Mouse (Mus musculus) bone marrow macrophage, adult 2 months (primary cell): Measurements from ENCODE around the gene Myo16.

ENCODE experiments used
- CTCF ChIP-seq: IDR thresholded peaks from 2 replicates; pipeline ENCODE4 v1.5.1; 2012; ENCODE audit warnings: low read depth, mild to moderate bottlenecking, low read length, moderate library complexity
- POLR2A ChIP-seq: IDR thresholded peaks from 2 replicates; pipeline ENCODE4 v1.6.1; 2012; ENCODE audit warnings: mild to moderate bottlenecking, low read depth, low read length, borderline replicate concordance

- TF ChIP-seq CTCF (no peak), POLR2A (no peak)
Observed at GRCm38 (mm10) chr8:10462271-10462670, 308.6 kb downstream of the Myo16 start.
